Mouse (Mus musculus): ENCODE data around the gene Pcdh7. TPM values are rescaled to one million over a fixed set of nuclear protein-coding genes. Genes with fewer than 3 reads are reported as not detected.

Gene Pcdh7
- polyA plus RNA-seq, 1 experiment from 2014 or later, result 37.5 TPM

- H3K4me1 ChIP-seq (replicated peaks; ENCODE audit: control insufficient read depth, insufficient read depth, low read length), result no peaks in the 10 kb centered on the region
- H3K36me3 ChIP-seq (replicated peaks; ENCODE audit: control insufficient read depth, insufficient read depth), result no peaks in the 10 kb centered on the region
- ATAC-seq (ENCODE audit: low FRiP score) (no peak), DNase-seq (ENCODE audit: low spot score) (no peak)
- no peak overlapping the region for H3K4me2 ChIP-seq (replicated peaks)
- no peak overlapping the region for H3K27ac ChIP-seq
- H3K27me3 ChIP-seq (ENCODE audit: control insufficient read depth, insufficient read depth, low read length), result no peaks in the 10 kb centered on the region
- no peak overlapping the region for H3K4me3 ChIP-seq (replicated peaks; ENCODE audit: low read length)
- H3K9me3 ChIP-seq (ENCODE audit: control insufficient read depth, low read length), result no peaks in the 10 kb centered on the region
- WGBS, result 81% methylated on average over 5 of the region's 5 CpGs
- no peak overlapping the region for H3K9ac ChIP-seq
Observed at GRCm38 (mm10) chr5:57931331-57931730, 213.6 kb downstream of the Pcdh7 start.

GRCm38 (mm10) chr5:57931738-57932137 lies 214.0 kb downstream of the Pcdh7 start:
- Histone ChIP-seq H3K27ac (no peak overlapping the region), H3K4me1 (replicated peaks; ENCODE audit: control insufficient read depth, insufficient read depth, low read length) (no peaks in the 10 kb centered on the region), H3K27me3 (ENCODE audit: control insufficient read depth, insufficient read depth, low read length) (no peaks in the 10 kb centered on the region), H3K4me2 (replicated peaks) (no peak overlapping the region), H3K9me3 (ENCODE audit: control insufficient read depth, low read length) (no peaks in the 10 kb centered on the region), H3K4me3 (replicated peaks; ENCODE audit: low read length) (no peak overlapping the region), H3K9ac (no peak overlapping the region), H3K36me3 (replicated peaks; ENCODE audit: control insufficient read depth, insufficient read depth) (no peaks in the 10 kb centered on the region)
- no peak for ATAC-seq (ENCODE audit: low FRiP score)
- DNase-seq (ENCODE audit: low spot score), result no peak
- 93% methylated on average over 5 of the region's 5 CpGs for WGBS

- H3K9me3 ChIP-seq (ENCODE audit: control insufficient read depth, low read length), result no peaks in the 10 kb centered on the region
- DNase-seq (ENCODE audit: low spot score) (no peak), ATAC-seq (ENCODE audit: low FRiP score) (no peak)
- no peak overlapping the region for H3K9ac ChIP-seq
- H3K4me2 ChIP-seq (replicated peaks), result no peak overlapping the region
- no peaks in the 10 kb centered on the region for H3K4me1 ChIP-seq (replicated peaks; ENCODE audit: control insufficient read depth, insufficient read depth, low read length)
- 89% methylated on average over 2 of the region's 2 CpGs for WGBS
- no peak overlapping the region for H3K27ac ChIP-seq
- H3K36me3 ChIP-seq (replicated peaks; ENCODE audit: control insufficient read depth, insufficient read depth), result no peaks in the 10 kb centered on the region
- H3K27me3 ChIP-seq (ENCODE audit: control insufficient read depth, insufficient read depth, low read length), result no peaks in the 10 kb centered on the region
- no peak overlapping the region for H3K4me3 ChIP-seq (replicated peaks; ENCODE audit: low read length)
Observed at GRCm38 (mm10) chr5:57934666-57935065, 216.9 kb downstream of the Pcdh7 start.

- Histone ChIP-seq H3K36me3 (replicated peaks; ENCODE audit: control insufficient read depth, insufficient read depth) (no peaks in the 10 kb centered on the region), H3K4me2 (replicated peaks) (no peak overlapping the region), H3K9me3 (ENCODE audit: control insufficient read depth, low read length) (no peaks in the 10 kb centered on the region), H3K27me3 (ENCODE audit: control insufficient read depth, insufficient read depth, low read length) (no peaks in the 10 kb centered on the region), H3K4me3 (replicated peaks; ENCODE audit: low read length) (no peak overlapping the region), H3K9ac (no peak overlapping the region), H3K27ac (no peak overlapping the region), H3K4me1 (replicated peaks; ENCODE audit: control insufficient read depth, insufficient read depth, low read length) (no peaks in the 10 kb centered on the region)
- ATAC-seq (ENCODE audit: low FRiP score), result no peak
- WGBS, result 82% methylated on average over 3 of the region's 3 CpGs
- DNase-seq (ENCODE audit: low spot score), result no peak
Observed at GRCm38 (mm10) chr5:57940457-57940856, 222.7 kb downstream of the Pcdh7 start.

- no peak overlapping the region for H3K4me3 ChIP-seq (replicated peaks; ENCODE audit: low read length)
- ATAC-seq (ENCODE audit: low FRiP score) (no peak), DNase-seq (ENCODE audit: low spot score) (no peak)
- H3K4me1 ChIP-seq (replicated peaks; ENCODE audit: control insufficient read depth, insufficient read depth, low read length), result no peaks in the 10 kb centered on the region
- 88% methylated on average over 2 of the region's 2 CpGs for WGBS
- H3K9me3 ChIP-seq (ENCODE audit: control insufficient read depth, low read length), result no peaks in the 10 kb centered on the region
- no peak overlapping the region for H3K9ac ChIP-seq
- no peak overlapping the region for H3K4me2 ChIP-seq (replicated peaks)
- no peak overlapping the region for H3K27ac ChIP-seq
- no peaks in the 10 kb centered on the region for H3K36me3 ChIP-seq (replicated peaks; ENCODE audit: control insufficient read depth, insufficient read depth)
- no peaks in the 10 kb centered on the region for H3K27me3 ChIP-seq (ENCODE audit: control insufficient read depth, insufficient read depth, low read length)
Observed at GRCm38 (mm10) chr5:57943176-57943575, 225.4 kb downstream of the Pcdh7 start.

- no peaks in the 10 kb centered on the region for H3K36me3 ChIP-seq (replicated peaks; ENCODE audit: control insufficient read depth, insufficient read depth)
- H3K9me3 ChIP-seq (ENCODE audit: control insufficient read depth, low read length), result no peaks in the 10 kb centered on the region
- DNase-seq (ENCODE audit: low spot score) (no peak), ATAC-seq (ENCODE audit: low FRiP score) (no peak)
- H3K9ac ChIP-seq, result no peak overlapping the region
- H3K4me2 ChIP-seq (replicated peaks), result no peak overlapping the region
- no peak overlapping the region for H3K27ac ChIP-seq
- no peaks in the 10 kb centered on the region for H3K27me3 ChIP-seq (ENCODE audit: control insufficient read depth, insufficient read depth, low read length)
- 76% methylated on average over 2 of the region's 2 CpGs for WGBS
- no peak overlapping the region for H3K4me3 ChIP-seq (replicated peaks; ENCODE audit: low read length)
- H3K4me1 ChIP-seq (replicated peaks; ENCODE audit: control insufficient read depth, insufficient read depth, low read length), result no peaks in the 10 kb centered on the region
Observed at GRCm38 (mm10) chr5:57943611-57944010, 225.8 kb downstream of the Pcdh7 start.

GRCm38 (mm10) chr5:57945419-57945818 lies 227.7 kb downstream of the Pcdh7 start:
- DNase-seq (ENCODE audit: low spot score) (no peak), ATAC-seq (ENCODE audit: low FRiP score) (0 out of 2 replicates have a peak, but pooled peaks have one; percentile 46)
- H3K27me3 ChIP-seq (ENCODE audit: control insufficient read depth, insufficient read depth, low read length), result no peaks in the 10 kb centered on the region
- H3K4me1 ChIP-seq (replicated peaks; ENCODE audit: control insufficient read depth, insufficient read depth, low read length), result no peaks in the 10 kb centered on the region
- no peak overlapping the region for H3K9ac ChIP-seq
- no peak overlapping the region for H3K27ac ChIP-seq
- 38% methylated on average over 3 of the region's 3 CpGs for WGBS
- no peaks in the 10 kb centered on the region for H3K9me3 ChIP-seq (ENCODE audit: control insufficient read depth, low read length)
- no peaks in the 10 kb centered on the region for H3K36me3 ChIP-seq (replicated peaks; ENCODE audit: control insufficient read depth, insufficient read depth)
- no peak overlapping the region for H3K4me3 ChIP-seq (replicated peaks; ENCODE audit: low read length)
- H3K4me2 ChIP-seq (replicated peaks), result no peak overlapping the region

- H3K4me2 ChIP-seq (replicated peaks), result no peak overlapping the region
- WGBS, result 71% methylated on average over 1 of the region's 1 CpGs
- no peaks in the 10 kb centered on the region for H3K4me1 ChIP-seq (replicated peaks; ENCODE audit: control insufficient read depth, insufficient read depth, low read length)
- DNase-seq (ENCODE audit: low spot score) (no peak), ATAC-seq (ENCODE audit: low FRiP score) (no peak)
- no peak overlapping the region for H3K4me3 ChIP-seq (replicated peaks; ENCODE audit: low read length)
- no peak overlapping the region for H3K9ac ChIP-seq
- no peaks in the 10 kb centered on the region for H3K36me3 ChIP-seq (replicated peaks; ENCODE audit: control insufficient read depth, insufficient read depth)
- no peak overlapping the region for H3K27ac ChIP-seq
- H3K27me3 ChIP-seq (ENCODE audit: control insufficient read depth, insufficient read depth, low read length), result no peaks in the 10 kb centered on the region
- no peaks in the 10 kb centered on the region for H3K9me3 ChIP-seq (ENCODE audit: control insufficient read depth, low read length)
Observed at GRCm38 (mm10) chr5:57959317-57959716, 241.6 kb downstream of the Pcdh7 start.

- no peaks in the 10 kb centered on the region for H3K36me3 ChIP-seq (replicated peaks; ENCODE audit: control insufficient read depth, insufficient read depth)
- no peak overlapping the region for H3K4me3 ChIP-seq (replicated peaks; ENCODE audit: low read length)
- no peaks in the 10 kb centered on the region for H3K27me3 ChIP-seq (ENCODE audit: control insufficient read depth, insufficient read depth, low read length)
- H3K4me2 ChIP-seq (replicated peaks), result no peak overlapping the region
- no peak for ATAC-seq (ENCODE audit: low FRiP score)
- WGBS, result 78% methylated on average over 4 of the region's 4 CpGs
- DNase-seq (ENCODE audit: low spot score), result no peak
- H3K9me3 ChIP-seq (ENCODE audit: control insufficient read depth, low read length), result no peaks in the 10 kb centered on the region
- H3K27ac ChIP-seq, result no peak overlapping the region
- no peaks in the 10 kb centered on the region for H3K4me1 ChIP-seq (replicated peaks; ENCODE audit: control insufficient read depth, insufficient read depth, low read length)
- no peak overlapping the region for H3K9ac ChIP-seq
Observed at GRCm38 (mm10) chr5:57963792-57964191, 246.0 kb downstream of the Pcdh7 start.

- Histone ChIP-seq H3K27ac (no peak overlapping the region), H3K36me3 (replicated peaks; ENCODE audit: control insufficient read depth, insufficient read depth) (no peaks in the 10 kb centered on the region), H3K27me3 (ENCODE audit: control insufficient read depth, insufficient read depth, low read length) (no peaks in the 10 kb centered on the region), H3K4me1 (replicated peaks; ENCODE audit: control insufficient read depth, insufficient read depth, low read length) (no peaks in the 10 kb centered on the region), H3K4me3 (replicated peaks; ENCODE audit: low read length) (no peak overlapping the region), H3K4me2 (replicated peaks) (no peak overlapping the region), H3K9me3 (ENCODE audit: control insufficient read depth, low read length) (no peaks in the 10 kb centered on the region), H3K9ac (no peak overlapping the region)
- no peak for DNase-seq (ENCODE audit: low spot score)
- WGBS, result 80% methylated on average over 4 of the region's 4 CpGs
- ATAC-seq (ENCODE audit: low FRiP score), result no peak
Observed at GRCm38 (mm10) chr5:57964201-57964600, 246.4 kb downstream of the Pcdh7 start.
